Mouse (Mus musculus): ENCODE measurements around the gene Poln. TPM values are rescaled to one million over a fixed set of nuclear protein-coding genes. Genes with fewer than 3 reads are reported as not detected.

Poln gene
- polyA plus RNA-seq, 1 experiment from 2014 or later: 0.42 TPM

DNA sequence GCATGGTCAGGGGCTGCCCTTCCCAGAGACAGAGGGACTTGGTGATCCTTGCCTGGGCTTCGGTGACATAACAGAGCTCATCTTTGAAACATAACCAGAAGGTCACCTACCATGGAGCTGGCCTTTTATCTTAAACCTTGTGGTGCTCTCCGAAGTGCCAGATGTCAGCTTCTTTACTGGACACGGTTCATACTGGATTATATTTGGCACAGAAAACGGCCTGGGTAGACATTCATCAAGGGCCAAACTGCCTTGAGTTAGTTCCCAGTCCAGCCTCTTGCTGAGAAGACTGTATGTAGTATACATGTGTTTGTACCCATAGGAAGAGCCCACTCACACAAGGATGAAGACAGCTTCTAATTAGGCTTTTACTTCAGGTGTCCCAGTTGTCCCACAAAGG is 162.4 kb downstream of the Poln start:
- WGBS: 83% methylated on average over 4 of the region's 4 CpGs
- ATAC-seq (ENCODE audit: insufficient read depth, low FRiP score, low TSS enrichment) (no peak), DNase-seq (ENCODE audit: low spot score) (no peak)
- Histone ChIP-seq H3K9me3 (ENCODE audit: control insufficient read depth, low read length) (no peaks in the 10 kb centered on the region), H3K27me3 (ENCODE audit: control insufficient read depth, insufficient read depth, low read length) (no peaks in the 10 kb centered on the region), H3K4me3 (ENCODE audit: low read depth, low read length) (no peak overlapping the region), H3K36me3 (ENCODE audit: control insufficient read depth, insufficient read depth, low read length) (no peaks in the 10 kb centered on the region), H3K4me2 (ENCODE audit: low read depth) (no peak overlapping the region), H3K4me1 (ENCODE audit: control insufficient read depth, insufficient read depth, low read length) (no peaks in the 10 kb centered on the region), H3K27ac (ENCODE audit: low read depth, low read length) (no peak overlapping the region), H3K9ac (ENCODE audit: low read length) (no peak overlapping the region)

DNA sequence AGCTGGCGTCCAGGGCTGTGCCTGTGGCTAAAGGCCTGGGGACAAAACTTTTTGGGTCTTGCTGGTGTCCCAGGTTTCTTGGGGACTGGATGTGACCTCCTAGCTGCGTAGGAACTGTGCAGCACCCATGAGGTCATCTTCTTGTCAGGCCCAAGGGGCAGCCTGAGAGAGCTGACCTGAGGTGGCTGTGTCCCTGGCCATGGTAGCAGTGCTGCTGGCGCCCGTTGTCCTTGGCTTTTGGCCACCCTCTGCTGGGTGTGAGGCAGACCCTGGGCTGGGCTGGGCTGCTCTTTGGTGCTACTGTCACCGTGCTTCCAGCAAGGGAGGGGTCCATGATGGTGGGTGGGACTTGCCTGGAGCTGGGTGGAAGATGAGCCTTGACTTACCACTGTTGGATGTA is 164.6 kb downstream of the Poln start:
- 80% methylated on average over 5 of the region's 5 CpGs for WGBS
- ATAC-seq (ENCODE audit: insufficient read depth, low FRiP score, low TSS enrichment) (no peak), DNase-seq (ENCODE audit: low spot score) (no peak)
- Histone ChIP-seq H3K27ac (ENCODE audit: low read depth, low read length) (no peak overlapping the region), H3K27me3 (ENCODE audit: control insufficient read depth, insufficient read depth, low read length) (no peaks in the 10 kb centered on the region), H3K4me1 (ENCODE audit: control insufficient read depth, insufficient read depth, low read length) (no peaks in the 10 kb centered on the region), H3K9ac (ENCODE audit: low read length) (no peak overlapping the region), H3K36me3 (ENCODE audit: control insufficient read depth, insufficient read depth, low read length) (no peaks in the 10 kb centered on the region; the same call in 1 of the 2 replicates), H3K4me2 (ENCODE audit: low read depth) (no peak overlapping the region), H3K9me3 (ENCODE audit: control insufficient read depth, low read length) (no peaks in the 10 kb centered on the region), H3K4me3 (ENCODE audit: low read depth, low read length) (no peak overlapping the region)

DNA sequence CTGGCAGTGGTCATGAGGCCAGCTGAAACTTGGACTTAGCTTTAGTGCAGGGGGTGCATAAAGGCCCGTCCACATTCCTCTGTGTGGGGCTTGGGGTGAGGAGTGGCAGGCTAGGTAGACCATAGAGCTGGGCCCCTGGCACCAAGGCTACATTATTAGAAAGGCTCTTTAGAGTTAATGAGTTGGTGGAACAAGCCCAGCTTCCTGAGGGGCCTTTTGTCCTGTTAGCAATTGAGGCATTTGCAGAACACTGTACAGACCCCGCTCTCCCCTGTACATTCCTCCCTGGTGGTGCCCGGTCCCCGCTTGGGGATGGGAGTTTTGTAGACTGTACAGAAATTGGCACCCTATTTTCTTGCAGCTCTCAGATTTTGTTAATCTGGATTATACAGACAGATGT is 166.6 kb downstream of the Poln start:
- H3K27ac ChIP-seq (ENCODE audit: low read depth, low read length): no peak overlapping the region
- H3K4me1 ChIP-seq (ENCODE audit: control insufficient read depth, insufficient read depth, low read length): 0 out of 2 replicates have a peak, but pooled peaks cover 2% of the 10 kb centered on the region
- 91% methylated on average over 4 of the region's 4 CpGs for WGBS
- DNase-seq (ENCODE audit: low spot score) (no peak), ATAC-seq (ENCODE audit: insufficient read depth, low FRiP score, low TSS enrichment) (no peak)
- no peak overlapping the region for H3K9ac ChIP-seq (ENCODE audit: low read length)
- H3K9me3 ChIP-seq (ENCODE audit: control insufficient read depth, low read length): no peaks in the 10 kb centered on the region
- H3K4me2 ChIP-seq (ENCODE audit: low read depth): no peak overlapping the region
- H3K27me3 ChIP-seq (ENCODE audit: control insufficient read depth, insufficient read depth, low read length): no peaks in the 10 kb centered on the region; the same call in 1 of the 2 replicates
- H3K4me3 ChIP-seq (ENCODE audit: low read depth, low read length): no peak overlapping the region
- H3K36me3 ChIP-seq (ENCODE audit: control insufficient read depth, insufficient read depth, low read length): no peaks in the 10 kb centered on the region; the same call in 1 of the 2 replicates

GRCm38 (mm10) chr5:34001401-34001800 is 167.8 kb downstream of the Poln start:
- no peak for ATAC-seq (ENCODE audit: insufficient read depth, low FRiP score, low TSS enrichment)
- Histone ChIP-seq H3K9me3 (ENCODE audit: control insufficient read depth, low read length) (no peaks in the 10 kb centered on the region), H3K36me3 (ENCODE audit: control insufficient read depth, insufficient read depth, low read length) (no peaks in the 10 kb centered on the region; the same call in 1 of the 2 replicates)

DNA sequence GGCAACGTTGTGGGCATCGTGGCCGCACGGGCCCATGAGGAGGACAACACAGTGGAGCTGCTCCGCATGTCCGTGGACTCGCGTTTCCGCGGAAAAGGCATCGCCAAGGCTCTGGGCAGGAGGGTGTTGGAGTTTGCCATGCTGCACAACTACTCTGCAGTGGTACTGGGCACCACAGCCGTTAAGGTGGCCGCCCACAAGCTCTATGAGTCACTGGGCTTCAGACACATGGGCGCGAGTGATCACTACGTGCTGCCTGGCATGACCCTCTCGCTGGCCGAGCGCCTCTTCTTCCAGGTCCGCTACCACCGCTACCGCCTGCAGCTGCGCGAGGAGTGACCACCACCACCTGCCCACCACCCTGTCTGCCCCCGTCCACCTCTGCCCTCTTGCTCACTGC is 168.4 kb downstream of the Poln start:
- no peaks in the 10 kb centered on the region for H3K9me3 ChIP-seq (ENCODE audit: control insufficient read depth, low read length)
- no peak for DNase-seq (ENCODE audit: low spot score)
- no peak overlapping the region for H3K4me2 ChIP-seq (ENCODE audit: low read depth)
- no peak overlapping the region for H3K9ac ChIP-seq (ENCODE audit: low read length)
- H3K36me3 ChIP-seq (ENCODE audit: control insufficient read depth, insufficient read depth, low read length): no peaks in the 10 kb centered on the region; the same call in 1 of the 2 replicates
- H3K27ac ChIP-seq (ENCODE audit: low read depth, low read length): no peak overlapping the region
- no peaks in the 10 kb centered on the region; the same call in 1 of the 2 replicates for H3K27me3 ChIP-seq (ENCODE audit: control insufficient read depth, insufficient read depth, low read length)
- no peak overlapping the region for H3K4me3 ChIP-seq (ENCODE audit: low read depth, low read length)
- H3K4me1 ChIP-seq (ENCODE audit: control insufficient read depth, insufficient read depth, low read length): 0 out of 2 replicates have a peak, but pooled peaks cover 2% of the 10 kb centered on the region
- WGBS: 94% methylated on average over 25 of the region's 25 CpGs
- no peak for ATAC-seq (ENCODE audit: insufficient read depth, low FRiP score, low TSS enrichment)

More at GRCm38 (mm10) chr5:34001401-34001800, 167.8 kb downstream of the Poln start:
- WGBS: 89% methylated on average over 1 of the region's 1 CpGs
- Histone ChIP-seq H3K4me2 (ENCODE audit: low read depth) (no peak overlapping the region), H3K9ac (ENCODE audit: low read length) (no peak overlapping the region), H3K4me3 (ENCODE audit: low read depth, low read length) (no peak overlapping the region), H3K27ac (ENCODE audit: low read depth, low read length) (no peak overlapping the region), H3K4me1 (ENCODE audit: control insufficient read depth, insufficient read depth, low read length) (0 out of 2 replicates have a peak, but pooled peaks cover 2% of the 10 kb centered on the region), H3K27me3 (ENCODE audit: control insufficient read depth, insufficient read depth, low read length) (no peaks in the 10 kb centered on the region; the same call in 1 of the 2 replicates)
- no peak for DNase-seq (ENCODE audit: low spot score)

GRCm38 (mm10) chr5:33999466-34000090 is 169.7 kb downstream of the Poln start:
- Histone ChIP-seq H3K4me2 (ENCODE audit: low read depth) (no peak overlapping the region), H3K27ac (ENCODE audit: low read depth, low read length) (no peak overlapping the region), H3K9me3 (ENCODE audit: control insufficient read depth, low read length) (no peaks in the 10 kb centered on the region), H3K9ac (ENCODE audit: low read length) (no peak overlapping the region), H3K36me3 (ENCODE audit: control insufficient read depth, insufficient read depth, low read length) (no peaks in the 10 kb centered on the region; the same call in 1 of the 2 replicates), H3K4me1 (ENCODE audit: control insufficient read depth, insufficient read depth, low read length) (0 out of 2 replicates have a peak, but pooled peaks cover 5% of the 10 kb centered on the region), H3K4me3 (ENCODE audit: low read depth, low read length) (no peak overlapping the region), H3K27me3 (ENCODE audit: control insufficient read depth, insufficient read depth, low read length) (peaks cover 5% of the 10 kb centered on the region)
- DNase-seq (ENCODE audit: low spot score) (no peak), ATAC-seq (ENCODE audit: insufficient read depth, low FRiP score, low TSS enrichment) (no peak)
- WGBS: 82% methylated on average over 6 of the region's 6 CpGs

GRCm38 (mm10) chr5:33998505-33998877 is 170.8 kb downstream of the Poln start:
- H3K4me3 ChIP-seq (ENCODE audit: low read depth, low read length): no peak overlapping the region
- H3K27ac ChIP-seq (ENCODE audit: low read depth, low read length): no peak overlapping the region
- no peak overlapping the region for H3K4me2 ChIP-seq (ENCODE audit: low read depth)
- H3K27me3 ChIP-seq (ENCODE audit: control insufficient read depth, insufficient read depth, low read length): peaks cover 5% of the 10 kb centered on the region
- H3K9me3 ChIP-seq (ENCODE audit: control insufficient read depth, low read length): no peaks in the 10 kb centered on the region
- 84% methylated on average over 3 of the region's 3 CpGs for WGBS
- ATAC-seq (ENCODE audit: insufficient read depth, low FRiP score, low TSS enrichment) (no peak), DNase-seq (ENCODE audit: low spot score) (no peak)
- H3K9ac ChIP-seq (ENCODE audit: low read length): no peak overlapping the region
- 0 out of 2 replicates have a peak, but pooled peaks cover 5% of the 10 kb centered on the region for H3K4me1 ChIP-seq (ENCODE audit: control insufficient read depth, insufficient read depth, low read length)
- H3K36me3 ChIP-seq (ENCODE audit: control insufficient read depth, insufficient read depth, low read length): no peaks in the 10 kb centered on the region; the same call in 1 of the 2 replicates

- WGBS: 72% methylated on average over 20 of the region's 20 CpGs
Measured at GRCm38 (mm10) chr5:33997829-33998504, 171.3 kb downstream of the Poln start.

More at GRCm38 (mm10) chr5:33997829-33998504, 171.3 kb downstream of the Poln start:
- DNase-seq (ENCODE audit: low spot score): no peak
- Histone ChIP-seq H3K27me3 (ENCODE audit: control insufficient read depth, insufficient read depth, low read length) (peaks cover 5% of the 10 kb centered on the region), H3K9me3 (ENCODE audit: control insufficient read depth, low read length) (no peaks in the 10 kb centered on the region), H3K27ac (ENCODE audit: low read depth, low read length) (no peak overlapping the region), H3K4me2 (ENCODE audit: low read depth) (peak overlapping the region; percentile 65), H3K4me1 (ENCODE audit: control insufficient read depth, insufficient read depth, low read length) (0 out of 2 replicates have a peak, but pooled peaks cover 5% of the 10 kb centered on the region), H3K4me3 (ENCODE audit: low read depth, low read length) (peak overlapping the region; percentile 79), H3K9ac (ENCODE audit: low read length) (no peak overlapping the region), H3K36me3 (ENCODE audit: control insufficient read depth, insufficient read depth, low read length) (no peaks in the 10 kb centered on the region; the same call in 1 of the 2 replicates)
- ATAC-seq (ENCODE audit: insufficient read depth, low FRiP score, low TSS enrichment): no peak

All from neural tube, embryonic 11.5 days (tissue).